Mouse (Mus musculus) liver, embryonic 14.5 days (tissue): Measurements from ENCODE around the gene Lsm2. TPM values are rescaled to one million over a fixed set of nuclear protein-coding genes. Genes with fewer than 3 reads are reported as not detected.

ENCODE experiments used
- ATAC-seq: fragments of 200-750 bp; cut with Nextera tagmentation; 2 replicates; pipeline ENCODE4 v1.8.0; 2017; ENCODE audit warnings: moderate number of reproducible peaks, mild to moderate bottlenecking, moderate library complexity; ENCODE audit not compliant: insufficient read depth
- DNase-seq, 3 experiments: peaks; one replicate each; pipeline ENCODE4 v3.0.0-alpha.2; 2012 to 2013; ENCODE audit warnings: low read depth in 3 of 3, low spot score in 3 of 3
- H3K27ac ChIP-seq: fragments of 300-500 bp; sonication (generic); 2 replicates; pipeline ENCODE4 v1.5.1; 2014; ENCODE audit warnings: moderate library complexity, mild to moderate bottlenecking, control low read depth, inconsistent platforms
- H3K27me3 ChIP-seq: fragments of 300-500 bp; sonication (generic); 2 replicates; pipeline ENCODE4 v1.6.1; 2014; ENCODE audit warnings: mild to moderate bottlenecking, low read length, moderate library complexity; ENCODE audit not compliant: control insufficient read depth, insufficient read depth
- H3K36me3 ChIP-seq: fragments of 300-500 bp; sonication (generic); replicated peaks from 2 replicates; pipeline ENCODE4 v1.6.1; 2014; ENCODE audit warnings: low read depth; ENCODE audit not compliant: control insufficient read depth, insufficient read depth
- H3K4me1 ChIP-seq, 2 experiments: fragments of 200-500 bp in 1 of 2; fragments of 300-500 bp in 1 of 2; sonication (generic) in 1 of 2; replicated peaks; 2 replicates each; pipeline ENCODE4 v1.6.1; 2012 to 2014; ENCODE audit warnings: antibody characterized with exemption in 1 of 2, inconsistent platforms in 1 of 2, low read length in 1 of 2; ENCODE audit not compliant: control insufficient read depth in 2 of 2, insufficient read depth in 2 of 2
- H3K4me2 ChIP-seq: fragments of 300-500 bp; sonication (generic); 2 replicates; pipeline ENCODE4 v1.6.1; 2014; ENCODE audit warnings: low read depth, mild to moderate bottlenecking, control low read depth, moderate library complexity
- H3K4me3 ChIP-seq, 2 experiments: fragments of 200-500 bp in 1 of 2; fragments of 300-500 bp in 1 of 2; sonication (generic) in 1 of 2; 2 replicates each; pipeline ENCODE4 v1.5.1; 2012 to 2014; ENCODE audit warnings: low read depth in 2 of 2, low read length in 2 of 2, mild to moderate bottlenecking in 2 of 2, control low read depth in 1 of 2, inconsistent platforms in 1 of 2, moderate library complexity in 1 of 2; ENCODE audit not compliant: insufficient read depth in 1 of 2
- H3K9ac ChIP-seq: fragments of 300-500 bp; sonication (generic); replicated peaks from 2 replicates; pipeline ENCODE4 v1.6.1; 2014; ENCODE audit warnings: mild to moderate bottlenecking, control low read depth, moderate library complexity
- H3K9me3 ChIP-seq: fragments of 300-500 bp; sonication (generic); 2 replicates; pipeline ENCODE4 v1.6.1; 2016; ENCODE audit warnings: low read length, mixed read lengths; ENCODE audit not compliant: control insufficient read depth
- CTCF ChIP-seq: IDR thresholded peaks from 2 replicates; pipeline ENCODE4 v1.5.1; 2016; ENCODE audit warnings: antibody characterized with exemption, low read depth, control low read depth
- EP300 ChIP-seq: IDR thresholded peaks from 2 replicates; pipeline ENCODE4 v1.6.1; 2016; ENCODE audit warnings: antibody characterized with exemption, low read depth
- WGBS: fragments of 180-500 bp; shearing (Covaris S2); extraction: QIAGEN DNeasy Blood & Tissue Kit; methylation state at CpG from one replicate; pipeline ENCODE4 v1.1.7; 2014; ENCODE audit not compliant: insufficient replicate concordance; 5-methylcytosine and 5-hydroxymethylcytosine counted together
- polyA plus RNA-seq, 2 experiments: library from polyadenylated mRNA; depleted of rRNA in 1 of 2; stranded (reverse) in 1 of 2; unstranded in 1 of 2; fragments of >200 nt; fragmentation: Nextera tagmentation in 1 of 2; extraction: Ambion mirVana in 1 of 2; gene quantifications; 2 replicates each; pipeline versions ENCODE4 v1.2.1 to v1.2.3; 2012 to 2014

The Lsm2 gene
- polyA plus RNA-seq, 2 experiments = 121 to 122 TPM

- no peak for TF ChIP-seq EP300
- no peak for ATAC-seq
- Histone ChIP-seq H3K9me3 (no peaks in the 10 kb centered on the region), H3K27me3 (no peaks in the 10 kb centered on the region), H3K4me2 (no peak overlapping the region), H3K4me3 (no peak overlapping the region), H3K4me1 (peaks cover 21 to 34% of the 10 kb centered on the region in 2 experiments), H3K27ac (no peak overlapping the region), H3K36me3 (no peaks in the 10 kb centered on the region), H3K9ac (no peak overlapping the region)
- DNase-seq = no peak
- 43% methylated on average over 13 of the region's 13 CpGs for WGBS
Measured at GRCm38 (mm10) chr17:35024261-35024660, 42.6 kb downstream of the Lsm2 start.

- ATAC-seq = no peak
- no peak overlapping the region for H3K27ac ChIP-seq
- WGBS = 38% methylated on average over 10 of the region's 10 CpGs
- H3K9ac ChIP-seq = no peak overlapping the region
- no peaks in the 10 kb centered on the region for H3K27me3 ChIP-seq
- H3K9me3 ChIP-seq = no peaks in the 10 kb centered on the region
- H3K4me3 ChIP-seq = no peak overlapping the region
- no peaks in the 10 kb centered on the region for H3K36me3 ChIP-seq
- no peak for TF ChIP-seq EP300
- TF ChIP-seq CTCF = no peak
- peaks cover 21 to 35% of the 10 kb centered on the region in 2 experiments for H3K4me1 ChIP-seq
- DNase-seq = no peak
- no peak overlapping the region for H3K4me2 ChIP-seq
Measured at GRCm38 (mm10) chr17:35024691-35025488, 43.2 kb downstream of the Lsm2 start.

GRCm38 (mm10) chr17:35026206-35026605 is 44.5 kb downstream of the Lsm2 start:
- TF ChIP-seq EP300 = no peak
- TF ChIP-seq CTCF = no peak
- Histone ChIP-seq H3K4me1 (peaks cover 20 to 36% of the 10 kb centered on the region in 2 experiments), H3K27me3 (no peaks in the 10 kb centered on the region), H3K36me3 (no peaks in the 10 kb centered on the region), H3K27ac (no peak overlapping the region), H3K9me3 (no peaks in the 10 kb centered on the region), H3K4me2 (no peak overlapping the region), H3K4me3 (no peak overlapping the region), H3K9ac (no peak overlapping the region)
- WGBS = 72% methylated on average over 5 of the region's 5 CpGs
- no peak for DNase-seq
- no peak for ATAC-seq

- H3K4me2 ChIP-seq = no peak within 1 kb of the TSS
- H3K4me3 ChIP-seq = no peak within 1 kb of the TSS
- no peaks in the 10 kb centered on the region for H3K36me3 ChIP-seq
- 0 out of 2 replicates have a peak, but pooled peaks have one; percentile 36 for ATAC-seq
- H3K27me3 ChIP-seq = no peaks in the 10 kb centered on the region
- no peak for TF ChIP-seq EP300
- TF ChIP-seq CTCF = no peak
- H3K4me1 ChIP-seq = peaks cover 11 to 31% of the 10 kb centered on the region in 2 experiments
- no peak within 1 kb of the TSS for H3K9ac ChIP-seq
- H3K27ac ChIP-seq = no peak within 1 kb of the TSS
- no peak for DNase-seq
- no peaks in the 10 kb centered on the region for H3K9me3 ChIP-seq
- 46% methylated on average over 13 of the region's 13 CpGs for WGBS
Measured at GRCm38 (mm10) chr17:35027277-35028068, 45.8 kb downstream of the Lsm2 start, which contains the start of gene Sapcd1. TSS of gene Sapcd1 (minus strand) at chr17:35028016.

GRCm38 (mm10) chr17:35028315-35028714 is 46.7 kb downstream of the Lsm2 start:
- no peaks in the 10 kb centered on the region for H3K36me3 ChIP-seq
- no peak for DNase-seq
- peaks cover 6 to 22% of the 10 kb centered on the region in 2 experiments for H3K4me1 ChIP-seq
- H3K4me2 ChIP-seq = no peak overlapping the region
- H3K9ac ChIP-seq = no peak overlapping the region
- no peak overlapping the region for H3K4me3 ChIP-seq
- TF ChIP-seq CTCF (no peak), EP300 (no peak)
- H3K27me3 ChIP-seq = no peaks in the 10 kb centered on the region
- no peaks in the 10 kb centered on the region for H3K9me3 ChIP-seq
- WGBS = 45% methylated on average over 2 of the region's 2 CpGs
- no peak for ATAC-seq
- H3K27ac ChIP-seq = no peak overlapping the region
